Mouse (Mus musculus): Measurements from ENCODE around the gene Rnf144a. TPM values are rescaled to one million over a fixed set of nuclear protein-coding genes. Genes with fewer than 3 reads are reported as not detected.

Gene Rnf144a
- total RNA-seq, 2 experiments from 2014 or later = 37.2 to 37.7 TPM

- DNase-seq (ENCODE audit: extremely low spot score in 1 of 2, low spot score in 2 of 2) = no peak
- intact Hi-C loops (cut with DNase I) = no loop called here
Observed at GRCm38 (mm10) chr12:26385735-26386134, 29.3 kb downstream of the Rnf144a start.

GRCm38 (mm10) chr12:26381730-26382129 lies 33.3 kb downstream of the Rnf144a start:
- intact Hi-C loops (cut with DNase I) = no loop called here

GRCm38 (mm10) chr12:26379797-26380196 lies 35.3 kb downstream of the Rnf144a start:
- peak in 1 of 2 experiments; percentile 52 for DNase-seq (ENCODE audit: extremely low spot score in 1 of 2, low spot score in 2 of 2)
- intact Hi-C loops (cut with DNase I) = no loop called here

More at GRCm38 (mm10) chr12:26381730-26382129, 33.3 kb downstream of the Rnf144a start:
- DNase-seq (ENCODE audit: extremely low spot score in 1 of 2, low spot score in 2 of 2) = no peak

- intact Hi-C loops (cut with DNase I) = no loop called here
- DNase-seq (ENCODE audit: extremely low spot score in 1 of 2, low spot score in 2 of 2) = peak; percentile 50 to 55
Observed at GRCm38 (mm10) chr12:26377691-26378090, 37.4 kb downstream of the Rnf144a start.

- intact Hi-C loops (cut with DNase I) = no loop called here
- DNase-seq (ENCODE audit: extremely low spot score in 1 of 2, low spot score in 2 of 2) = no peak
Observed at GRCm38 (mm10) chr12:26376541-26377323, 38.3 kb downstream of the Rnf144a start.

GRCm38 (mm10) chr12:26373721-26374120 lies 41.3 kb downstream of the Rnf144a start:
- intact Hi-C loops (cut with DNase I) = no loop called here
- DNase-seq (ENCODE audit: extremely low spot score in 1 of 2, low spot score in 2 of 2) = no peak

- intact Hi-C loops (cut with DNase I) = no loop called here
Observed at GRCm38 (mm10) chr12:26370004-26370403, 45.0 kb downstream of the Rnf144a start.

GRCm38 (mm10) chr12:26367361-26367760 lies 47.7 kb downstream of the Rnf144a start:
- DNase-seq (ENCODE audit: extremely low spot score in 1 of 2, low spot score in 2 of 2) = no peak
- intact Hi-C loops (cut with DNase I) = no loop called here

More at GRCm38 (mm10) chr12:26370004-26370403, 45.0 kb downstream of the Rnf144a start:
- DNase-seq (ENCODE audit: extremely low spot score in 1 of 2, low spot score in 2 of 2) = peak; percentile 49 to 78

GRCm38 (mm10) chr12:26366372-26366771 lies 48.7 kb downstream of the Rnf144a start:
- intact Hi-C loops (cut with DNase I) = no loop called here
- DNase-seq (ENCODE audit: extremely low spot score in 1 of 2, low spot score in 2 of 2) = no peak

- intact Hi-C loops (cut with DNase I) = no loop called here
- no peak for DNase-seq (ENCODE audit: extremely low spot score in 1 of 2, low spot score in 2 of 2)
Observed at GRCm38 (mm10) chr12:26365531-26366315, 49.3 kb downstream of the Rnf144a start.

- intact Hi-C loops (cut with DNase I) = no loop called here
Observed at GRCm38 (mm10) chr12:26364822-26365221, 50.2 kb downstream of the Rnf144a start.

GRCm38 (mm10) chr12:26360946-26361523 lies 54.0 kb downstream of the Rnf144a start:
- DNase-seq (ENCODE audit: extremely low spot score in 1 of 2, low spot score in 2 of 2) = no peak
- intact Hi-C loops (cut with DNase I) = no loop called here

More at GRCm38 (mm10) chr12:26364822-26365221, 50.2 kb downstream of the Rnf144a start:
- peak in 1 of 2 experiments; percentile 35 for DNase-seq (ENCODE audit: extremely low spot score in 1 of 2, low spot score in 2 of 2)

- intact Hi-C loops (cut with DNase I) = no loop called here
- peak in 1 of 2 experiments; percentile 70 for DNase-seq (ENCODE audit: extremely low spot score in 1 of 2, low spot score in 2 of 2)
Observed at GRCm38 (mm10) chr12:26359817-26360216, 55.2 kb downstream of the Rnf144a start.

- intact Hi-C loops (cut with DNase I) = no loop called here
- DNase-seq (ENCODE audit: extremely low spot score in 1 of 2, low spot score in 2 of 2) = no peak
Observed at GRCm38 (mm10) chr12:26359241-26359640, 55.8 kb downstream of the Rnf144a start.

GRCm38 (mm10) chr12:26357246-26357645 lies 57.8 kb downstream of the Rnf144a start:
- no peak for DNase-seq (ENCODE audit: extremely low spot score in 1 of 2, low spot score in 2 of 2)
- intact Hi-C loops (cut with DNase I) = no loop called here

GRCm38 (mm10) chr12:26356191-26356590 lies 58.9 kb downstream of the Rnf144a start:
- intact Hi-C loops (cut with DNase I) = no loop called here
- peak in 1 of 2 experiments; percentile 74 for DNase-seq (ENCODE audit: extremely low spot score in 1 of 2, low spot score in 2 of 2)

- intact Hi-C loops (cut with DNase I) = no loop called here
- peak in 1 of 2 experiments; percentile 33 for DNase-seq (ENCODE audit: extremely low spot score in 1 of 2, low spot score in 2 of 2)
Observed at GRCm38 (mm10) chr12:26351321-26351720, 63.7 kb downstream of the Rnf144a start.

- intact Hi-C loops (cut with DNase I) = no loop called here
- DNase-seq (ENCODE audit: extremely low spot score in 1 of 2, low spot score in 2 of 2) = no peak
Observed at GRCm38 (mm10) chr12:26344408-26344807, 70.6 kb downstream of the Rnf144a start.

GRCm38 (mm10) chr12:26343131-26343530 lies 71.9 kb downstream of the Rnf144a start:
- DNase-seq (ENCODE audit: extremely low spot score in 1 of 2, low spot score in 2 of 2) = no peak
- intact Hi-C loops (cut with DNase I) = no loop called here
